Mouse (Mus musculus): ENCODE measurements around the gene Pex11a.

DNA sequence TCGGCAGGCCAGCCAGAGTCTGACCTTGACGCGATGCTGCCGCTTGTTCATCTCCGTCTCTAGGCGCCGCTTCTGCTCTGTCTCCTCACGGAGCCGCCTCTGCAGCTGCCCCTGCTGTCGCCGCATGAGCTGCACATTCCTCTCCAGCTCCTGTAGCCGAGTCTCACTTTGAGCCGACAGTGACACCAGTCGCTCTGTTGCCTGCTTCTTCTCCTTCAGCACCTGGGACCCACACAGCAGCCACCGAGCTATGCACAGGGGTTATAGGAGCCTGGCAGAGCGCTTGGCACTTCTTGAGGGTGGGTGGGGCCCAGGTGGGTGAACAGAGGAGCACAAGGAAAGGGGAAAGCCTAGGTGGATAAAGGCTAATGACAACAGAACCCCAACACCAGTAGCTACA lies 40.2 kb downstream of the Pex11a start:
- TF ChIP-seq CTCF (conservative IDR thresholded peaks at IDR 0.05; ENCODE audit: insufficient read depth, insufficient read length, low read depth, low read length), result no peak
- no peak for TF ChIP-seq POLR2A (IDR thresholded peaks at IDR 0.05; ENCODE audit: low read depth, low read length)

All from kidney, adult 2 months (tissue).